Mouse (Mus musculus): ENCODE measurements around the gene Igf2.

DNA sequence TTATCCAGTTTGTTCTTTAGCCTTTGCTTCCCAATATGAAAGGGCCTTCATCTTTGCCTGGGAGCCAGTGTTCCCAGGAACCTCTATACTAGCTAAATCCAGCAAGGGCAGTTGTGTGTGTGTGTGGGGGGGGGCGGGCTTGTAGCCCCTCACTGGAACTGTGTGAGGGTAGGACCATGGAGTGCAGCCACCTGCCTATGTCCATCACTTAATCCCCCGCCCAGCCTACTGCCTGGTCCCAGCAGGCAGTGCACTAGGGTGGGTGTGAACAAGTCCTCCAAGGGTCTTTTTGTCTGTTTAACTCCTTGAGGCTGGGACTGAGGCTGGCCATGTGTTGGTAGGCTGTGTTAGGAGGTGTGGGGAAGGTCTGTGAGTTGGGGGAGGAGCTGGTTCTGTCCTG is 53.5 kb downstream of the Igf2 start:
- TF ChIP-seq CTCF (IDR thresholded peaks at IDR 0.05; ENCODE audit: control insufficient read depth, insufficient read depth, insufficient read length) (no peak), USF1 (IDR thresholded peaks at IDR 0.05; ENCODE audit: low read depth) (no peak), MAX (IDR thresholded peaks at IDR 0.05) (no peak), CEBPB (IDR thresholded peaks at IDR 0.05; ENCODE audit: low read depth) (no peak), MYOG (IDR thresholded peaks at IDR 0.05; ENCODE audit: control insufficient read depth, extremely low read depth, insufficient read length) (no peak), MYOD1 (IDR thresholded peaks at IDR 0.05; ENCODE audit: control insufficient read depth, insufficient read length, low read depth) (no peak)

Data from C2C12 (cell line).